Mouse (Mus musculus): ENCODE data around the gene Padi2.

- TF ChIP-seq CTCF (IDR thresholded peaks at IDR 0.05; ENCODE audit: insufficient read depth, low read length), result no peak
- no peak for TF ChIP-seq POLR2A (IDR thresholded peaks at IDR 0.05; ENCODE audit: borderline replicate concordance, extremely low read depth, low read depth, low read length)
Measured at GRCm38 (mm10) chr4:140871851-140872685, 34.1 kb upstream of the Padi2 start.
